Mouse (Mus musculus): Measurements from ENCODE around the gene Gm5134. TPM values are rescaled to one million over a fixed set of nuclear protein-coding genes. Genes with fewer than 3 reads are reported as not detected.
"Not testable (repeated sequence)": the region's sequence is repeated elsewhere in the genome, so short reads cannot be mapped to it uniquely, and the experiment has no call there.

The Gm5134 gene
- total and polyA plus RNA-seq, 3 experiments, result not detected

DNA sequence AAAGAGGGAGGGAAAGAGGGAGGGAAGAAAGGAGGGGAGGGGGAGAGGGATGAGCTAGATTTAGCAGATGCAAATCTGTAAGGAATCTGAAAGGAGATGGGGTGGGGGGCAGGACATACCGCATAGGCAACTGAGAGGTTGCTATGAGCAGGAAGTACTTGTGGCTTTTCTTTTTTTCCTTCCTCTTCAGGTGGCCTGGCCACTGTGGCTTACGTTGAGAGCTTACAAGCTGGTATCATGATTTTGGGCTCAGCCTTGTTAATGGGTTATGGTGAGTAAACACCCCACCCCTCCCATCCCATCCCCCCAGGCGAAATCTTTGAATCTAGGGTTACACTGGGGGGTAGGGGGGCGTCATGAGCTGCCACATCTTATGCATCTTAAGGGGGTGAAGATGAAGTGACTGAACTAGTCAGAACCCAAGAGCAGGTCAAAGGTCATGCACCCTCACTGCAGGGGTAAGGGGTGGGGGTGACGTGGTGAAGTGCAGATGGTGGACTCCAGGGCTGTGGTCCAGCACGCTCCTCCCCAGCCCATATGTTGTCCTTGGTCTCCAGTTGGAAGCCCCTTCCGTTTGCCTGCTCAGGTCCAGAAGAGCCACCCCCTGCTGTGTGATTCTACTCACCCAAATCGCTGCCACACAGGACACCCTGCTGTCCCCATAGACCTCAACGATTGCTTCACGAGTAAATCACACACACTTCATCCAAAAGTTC is 24.0 kb downstream of the Gm5134 start:
- no peaks in the 10 kb centered on the region for H3K27me3 ChIP-seq (ENCODE audit: control insufficient read depth, insufficient read depth, low read length)
- no peaks in the 10 kb centered on the region for H3K4me1 ChIP-seq (ENCODE audit: control insufficient read depth, insufficient read depth, low read length)
- intact Hi-C loops (cut with DNase I), result no loop called here
- no peaks in the 10 kb centered on the region for H3K79me2 ChIP-seq (replicated peaks; ENCODE audit: control insufficient read depth, insufficient read depth, low read length)
- H3K36me3 ChIP-seq (ENCODE audit: control insufficient read depth, insufficient read depth, low read length), result no peaks in the 10 kb centered on the region
- 36% methylated on average over 10 of the region's 10 CpGs for WGBS
- DNase-seq, result no peak
- no peak overlapping the region for H3K27ac ChIP-seq
- H3K9ac ChIP-seq (ENCODE audit: low read depth, low read length), result no peak overlapping the region
- no peak for TF ChIP-seq POLR2A (IDR thresholded peaks at IDR 0.05; ENCODE audit: insufficient read depth, low read depth, low read length)
- TF ChIP-seq CTCF (IDR thresholded peaks at IDR 0.05), result no peak
- no peak for TF ChIP-seq EP300 (IDR thresholded peaks at IDR 0.05; ENCODE audit: insufficient read depth, low read depth, low read length)
- no peak overlapping the region for H3K4me3 ChIP-seq

DNA sequence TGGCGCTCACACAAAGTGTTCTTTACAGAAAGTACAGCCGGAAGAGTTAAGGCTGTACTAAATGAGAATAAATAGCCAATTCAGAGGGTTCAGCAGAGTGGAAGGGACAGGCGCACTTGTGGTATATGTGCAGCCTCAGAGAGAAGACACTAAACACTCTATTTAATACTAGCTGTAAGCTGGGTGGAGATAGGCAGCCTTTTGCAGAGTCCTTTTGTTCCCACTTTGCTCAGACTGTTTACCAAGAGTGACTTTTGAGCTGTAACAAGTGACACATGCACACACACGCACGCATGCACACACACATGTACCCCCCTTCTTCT is 24.5 kb downstream of the Gm5134 start:
- no peak for DNase-seq
- Histone ChIP-seq H3K4me1 (ENCODE audit: control insufficient read depth, insufficient read depth, low read length) (no peaks in the 10 kb centered on the region), H3K9ac (ENCODE audit: low read depth, low read length) (no peak overlapping the region), H3K4me3 (no peak overlapping the region), H3K27ac (no peak overlapping the region), H3K79me2 (replicated peaks; ENCODE audit: control insufficient read depth, insufficient read depth, low read length) (no peaks in the 10 kb centered on the region), H3K36me3 (ENCODE audit: control insufficient read depth, insufficient read depth, low read length) (no peaks in the 10 kb centered on the region), H3K27me3 (ENCODE audit: control insufficient read depth, insufficient read depth, low read length) (no peaks in the 10 kb centered on the region)
- intact Hi-C loops (cut with DNase I), result no loop called here
- 85% methylated on average over 5 of the region's 5 CpGs for WGBS
- TF ChIP-seq POLR2A (IDR thresholded peaks at IDR 0.05; ENCODE audit: insufficient read depth, low read depth, low read length) (no peak), CTCF (IDR thresholded peaks at IDR 0.05) (no peak), EP300 (IDR thresholded peaks at IDR 0.05; ENCODE audit: insufficient read depth, low read depth, low read length) (no peak)

DNA sequence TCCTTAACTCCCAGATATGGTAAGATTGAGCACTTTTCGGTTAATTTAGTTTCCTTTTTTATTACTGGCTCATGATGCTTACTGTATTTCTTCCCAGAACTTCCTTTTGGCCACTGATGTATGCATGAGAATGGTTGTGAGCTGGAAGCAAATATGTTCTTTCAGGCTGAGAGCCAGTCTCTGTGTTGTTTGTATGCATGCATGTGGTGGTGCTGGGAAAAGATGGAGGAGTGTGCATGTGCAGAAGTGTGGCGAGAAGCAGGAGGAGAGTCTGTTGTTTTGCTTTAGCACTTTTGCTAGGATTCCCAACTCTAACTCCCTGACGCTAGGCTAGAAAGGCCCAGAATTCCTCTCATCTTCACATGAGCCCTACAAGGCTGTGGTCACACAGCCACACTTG is 25.1 kb downstream of the Gm5134 start:
- intact Hi-C loops (cut with DNase I), result no loop called here
- no peak for TF ChIP-seq CTCF (IDR thresholded peaks at IDR 0.05)

DNA sequence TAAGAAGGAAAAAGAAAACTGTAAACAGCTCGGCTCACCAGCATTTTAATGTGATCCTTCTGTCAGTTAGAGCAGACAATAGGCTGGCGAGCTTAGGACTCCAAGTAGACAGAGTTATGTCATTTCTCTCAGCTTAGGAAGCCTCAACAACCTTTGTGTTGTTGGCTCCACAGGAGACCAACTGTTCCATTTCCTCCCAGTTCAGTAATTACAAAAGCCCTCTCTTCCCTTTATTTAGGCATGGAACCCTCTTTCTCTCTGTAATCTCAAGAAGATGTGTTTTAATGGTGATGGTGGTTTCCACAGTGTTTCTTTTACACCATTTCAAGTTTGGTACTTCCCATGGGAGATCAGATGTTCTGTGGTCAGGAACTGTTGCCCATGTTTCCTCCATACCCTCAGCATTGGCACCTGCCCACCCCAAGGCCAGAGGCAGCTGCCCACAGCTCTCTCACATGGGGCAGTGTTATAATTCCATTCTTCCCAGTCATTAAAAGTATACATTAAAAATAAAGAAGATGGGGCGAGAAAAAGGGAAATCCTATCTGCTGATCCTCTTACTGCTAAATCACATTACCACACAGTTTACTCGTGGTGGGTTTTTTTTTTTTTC is 36.2 kb downstream of the Gm5134 start:
- H3K9ac ChIP-seq (ENCODE audit: low read depth, low read length), result no peak overlapping the region
- TF ChIP-seq POLR2A (IDR thresholded peaks at IDR 0.05; ENCODE audit: insufficient read depth, low read depth, low read length) (no peak), CTCF (IDR thresholded peaks at IDR 0.05) (no peak), EP300 (IDR thresholded peaks at IDR 0.05; ENCODE audit: insufficient read depth, low read depth, low read length) (no peak)
- no peaks in the 10 kb centered on the region for H3K79me2 ChIP-seq (replicated peaks; ENCODE audit: control insufficient read depth, insufficient read depth, low read length)
- DNase-seq, result no peak
- H3K27ac ChIP-seq, result no peak overlapping the region
- H3K27me3 ChIP-seq (ENCODE audit: control insufficient read depth, insufficient read depth, low read length), result no peaks in the 10 kb centered on the region
- no peaks in the 10 kb centered on the region for H3K4me1 ChIP-seq (ENCODE audit: control insufficient read depth, insufficient read depth, low read length)
- intact Hi-C loops (cut with DNase I), result no loop called here
- H3K4me3 ChIP-seq, result no peak overlapping the region
- 71% methylated on average over 4 of the region's 4 CpGs for WGBS
- no peaks in the 10 kb centered on the region for H3K36me3 ChIP-seq (ENCODE audit: control insufficient read depth, insufficient read depth, low read length)

More for the DNA sequence above, 25.1 kb downstream of the Gm5134 start:
- no peak for DNase-seq
- H3K27ac ChIP-seq, result no peak overlapping the region
- 83% methylated on average over 3 of the region's 3 CpGs for WGBS
- no peak overlapping the region for H3K4me3 ChIP-seq
- H3K36me3 ChIP-seq (ENCODE audit: control insufficient read depth, insufficient read depth, low read length), result no peaks in the 10 kb centered on the region
- no peaks in the 10 kb centered on the region for H3K79me2 ChIP-seq (replicated peaks; ENCODE audit: control insufficient read depth, insufficient read depth, low read length)
- no peaks in the 10 kb centered on the region for H3K27me3 ChIP-seq (ENCODE audit: control insufficient read depth, insufficient read depth, low read length)
- H3K4me1 ChIP-seq (ENCODE audit: control insufficient read depth, insufficient read depth, low read length), result no peaks in the 10 kb centered on the region
- H3K9ac ChIP-seq (ENCODE audit: low read depth, low read length), result no peak overlapping the region

DNA sequence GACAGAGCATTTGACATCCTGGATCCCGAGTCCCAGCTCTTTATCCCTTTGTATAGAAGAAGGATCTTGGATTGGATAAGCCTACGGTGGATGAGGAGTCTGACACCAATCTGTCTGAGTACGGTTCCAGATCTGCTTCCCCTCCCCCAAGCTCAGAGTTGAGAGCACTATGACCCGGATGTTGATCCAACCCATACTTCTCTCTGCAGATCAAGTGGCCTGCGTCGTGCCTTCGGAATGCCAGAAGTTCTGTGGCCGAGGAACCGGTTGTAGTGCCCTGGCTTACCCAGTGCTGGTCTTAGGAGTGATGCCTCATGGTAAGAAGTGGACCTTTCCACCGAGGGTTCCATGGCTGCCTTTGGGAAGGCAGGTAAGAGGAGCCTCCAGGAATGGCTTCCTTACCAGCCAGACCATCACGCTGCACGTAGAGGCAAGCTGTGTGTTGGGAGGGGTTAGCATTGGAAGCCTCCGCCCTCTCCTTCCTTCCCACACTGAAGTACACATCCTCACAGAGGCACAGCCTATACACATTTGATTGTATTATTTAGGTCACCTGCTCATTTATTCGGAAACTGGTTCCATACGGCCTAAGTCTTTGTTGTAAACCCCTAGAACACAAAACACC is 39.4 kb downstream of the Gm5134 start:
- no peaks in the 10 kb centered on the region for H3K79me2 ChIP-seq (replicated peaks; ENCODE audit: control insufficient read depth, insufficient read depth, low read length)
- no peaks in the 10 kb centered on the region for H3K27me3 ChIP-seq (ENCODE audit: control insufficient read depth, insufficient read depth, low read length)
- 78% methylated on average over 15 of the region's 15 CpGs for WGBS
- no peak overlapping the region for H3K9ac ChIP-seq (ENCODE audit: low read depth, low read length)
- no peaks in the 10 kb centered on the region for H3K4me1 ChIP-seq (ENCODE audit: control insufficient read depth, insufficient read depth, low read length)
- no peaks in the 10 kb centered on the region for H3K36me3 ChIP-seq (ENCODE audit: control insufficient read depth, insufficient read depth, low read length)
- no peak for DNase-seq
- H3K27ac ChIP-seq, result no peak overlapping the region
- intact Hi-C loops (cut with DNase I), result no loop called here
- H3K4me3 ChIP-seq, result no peak overlapping the region
- TF ChIP-seq CTCF (IDR thresholded peaks at IDR 0.05) (no peak), EP300 (IDR thresholded peaks at IDR 0.05; ENCODE audit: insufficient read depth, low read depth, low read length) (no peak), POLR2A (IDR thresholded peaks at IDR 0.05; ENCODE audit: insufficient read depth, low read depth, low read length) (no peak)

DNA sequence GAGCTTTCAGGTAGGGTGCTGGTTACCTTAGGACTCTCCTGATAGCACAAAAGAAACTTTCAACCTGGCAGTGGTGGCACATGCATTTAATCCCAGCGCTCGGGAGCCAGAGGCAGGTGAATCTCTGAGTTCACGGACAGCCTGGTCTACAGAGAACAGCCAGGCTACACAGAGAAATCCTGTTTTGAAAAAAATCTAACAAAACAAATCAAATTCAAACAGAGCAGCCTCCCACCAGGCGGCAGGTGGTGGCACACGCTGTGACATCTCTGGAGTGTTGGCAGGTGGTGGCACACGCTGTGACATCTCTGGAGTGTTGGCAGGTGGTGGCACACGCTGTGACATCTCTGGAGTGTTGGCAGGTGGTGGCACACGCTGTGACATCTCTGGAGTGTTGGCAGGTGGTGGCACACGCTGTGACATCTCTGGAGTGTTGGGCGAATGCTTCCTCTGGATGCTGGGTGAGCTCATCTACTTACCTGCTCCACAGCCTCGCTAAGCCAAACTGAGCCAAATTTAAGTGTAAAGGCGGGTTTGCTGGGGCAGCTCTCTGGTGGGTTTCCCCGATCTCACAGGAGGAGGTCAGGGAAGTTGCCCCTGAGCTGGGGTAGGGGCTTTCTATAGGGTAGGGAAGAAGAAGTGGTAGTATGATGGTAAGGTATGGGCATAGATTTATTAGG is 40.4 kb downstream of the Gm5134 start:
- H3K27me3 ChIP-seq (ENCODE audit: control insufficient read depth, insufficient read depth, low read length); H3K36me3 ChIP-seq (ENCODE audit: control insufficient read depth, insufficient read depth, low read length); H3K9ac ChIP-seq (ENCODE audit: low read depth, low read length); H3K79me2 ChIP-seq (replicated peaks; ENCODE audit: control insufficient read depth, insufficient read depth, low read length); H3K4me3 ChIP-seq; H3K27ac ChIP-seq; H3K4me1 ChIP-seq (ENCODE audit: control insufficient read depth, insufficient read depth, low read length); intact Hi-C loops (cut with DNase I); DNase-seq: not testable (repeated sequence)
- WGBS, result 70% methylated on average over 13 of the region's 13 CpGs
